Mouse (Mus musculus): ENCODE results near the gene 1700034J05Rik.
A peak's percentile ranks its signal among the peaks of the same experiment; 100 is the strongest.

1700034J05Rik gene

DNA sequence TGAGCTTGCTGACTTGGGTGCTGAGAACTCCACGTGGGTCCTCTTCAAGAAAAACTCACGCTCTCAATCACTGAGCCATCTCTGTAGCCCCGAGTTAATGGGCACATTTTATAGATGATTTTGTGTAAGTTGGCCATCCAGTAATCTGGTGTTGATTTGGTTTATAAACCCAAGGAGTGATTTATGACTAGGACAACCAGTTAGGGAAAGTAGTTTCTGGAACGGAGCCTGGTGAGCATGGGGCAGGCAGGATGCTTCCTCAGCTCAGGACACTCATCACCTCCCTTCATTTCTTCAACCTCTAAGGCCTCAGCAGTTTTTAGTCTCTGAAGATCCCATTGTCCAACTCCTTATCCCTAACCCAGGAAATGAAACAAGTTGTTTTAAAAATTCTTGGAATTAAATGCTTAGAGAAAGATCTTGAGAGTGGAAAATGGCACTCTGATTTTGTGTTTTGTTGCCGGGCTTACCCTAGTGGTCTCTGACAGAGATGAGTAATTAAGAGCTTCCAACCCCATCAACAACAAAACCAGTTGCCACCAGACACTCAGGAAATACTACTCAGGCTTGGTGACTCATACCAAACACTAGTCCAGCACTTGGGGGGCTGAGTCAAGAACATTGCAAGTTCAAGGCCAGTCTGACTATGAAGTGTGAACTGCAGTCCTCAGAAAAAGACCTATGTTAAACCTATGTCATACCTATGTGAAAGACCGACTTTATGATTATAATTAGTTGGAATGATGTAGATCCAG, 9.4 kb upstream of the 1700034J05Rik start:
- no peak for DNase-seq (ENCODE audit: low spot score in 2 of 2)

DNA sequence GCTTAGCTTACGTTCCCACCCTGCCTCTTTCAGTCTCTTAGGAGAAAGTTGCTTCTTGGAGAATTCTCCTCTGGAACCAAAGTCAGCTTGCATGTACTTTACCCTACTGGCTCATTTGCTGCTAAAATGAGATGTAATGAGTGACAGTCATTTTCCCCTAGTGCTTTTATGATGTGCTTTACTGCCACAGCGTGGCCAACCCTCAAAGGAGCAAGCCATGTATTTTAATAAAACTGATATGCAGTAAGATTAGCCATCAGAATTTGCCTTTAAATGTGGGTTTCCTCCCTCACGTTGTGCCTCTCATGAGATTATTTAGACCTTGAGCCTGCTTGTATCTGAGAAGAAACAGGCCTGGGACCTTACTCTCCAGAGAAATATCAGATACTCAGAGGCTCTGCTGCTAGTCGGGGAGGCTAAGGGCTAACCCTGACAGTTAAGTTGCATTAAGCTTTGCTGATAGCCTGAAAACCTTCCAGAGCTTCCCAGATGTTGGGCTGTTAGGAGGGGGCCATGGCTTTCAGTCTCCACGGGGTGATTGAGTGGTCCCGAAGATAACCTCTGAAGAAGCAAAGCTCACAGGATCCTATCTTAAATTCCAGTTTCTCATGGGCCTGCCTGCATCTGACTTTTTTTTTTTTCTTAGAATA, 7.7 kb upstream of the 1700034J05Rik start:
- peak in 1 of 2 experiments; percentile 37 for DNase-seq (ENCODE audit: low spot score in 2 of 2)

- DNase-seq (ENCODE audit: low spot score in 2 of 2): no peak
These were observed 6.7 kb upstream of the 1700034J05Rik start for GRCm38 (mm10) chr6:146960956-146961355.

- peak in 1 of 2 experiments; percentile 43 for DNase-seq (ENCODE audit: low spot score in 2 of 2)
These were observed 5.9 kb upstream of the 1700034J05Rik start for GRCm38 (mm10) chr6:146959908-146960680.

DNA sequence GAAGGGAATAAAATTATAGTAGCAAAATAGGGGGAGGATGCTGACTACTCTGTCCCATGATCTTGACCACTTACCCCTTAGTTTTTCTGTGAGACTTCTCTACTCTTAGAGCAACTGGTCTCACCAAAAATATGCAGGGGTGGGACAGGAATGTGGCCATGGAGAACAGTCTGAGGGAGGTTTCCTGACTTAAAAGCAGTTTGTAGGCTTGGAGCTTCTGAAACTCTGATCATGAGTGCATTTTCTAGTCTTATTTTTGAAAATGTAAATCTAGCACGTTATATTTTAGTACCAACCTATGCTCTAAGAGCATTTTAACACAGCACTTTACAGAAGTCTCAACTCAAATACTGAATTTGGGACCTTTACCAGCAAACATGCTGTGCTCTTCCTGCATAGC, 4.5 kb upstream of the 1700034J05Rik start:
- no peak for DNase-seq (ENCODE audit: low spot score in 2 of 2)

- DNase-seq (ENCODE audit: low spot score in 2 of 2): no peak
These were observed 2.7 kb upstream of the 1700034J05Rik start for GRCm38 (mm10) chr6:146956961-146957360.

DNA sequence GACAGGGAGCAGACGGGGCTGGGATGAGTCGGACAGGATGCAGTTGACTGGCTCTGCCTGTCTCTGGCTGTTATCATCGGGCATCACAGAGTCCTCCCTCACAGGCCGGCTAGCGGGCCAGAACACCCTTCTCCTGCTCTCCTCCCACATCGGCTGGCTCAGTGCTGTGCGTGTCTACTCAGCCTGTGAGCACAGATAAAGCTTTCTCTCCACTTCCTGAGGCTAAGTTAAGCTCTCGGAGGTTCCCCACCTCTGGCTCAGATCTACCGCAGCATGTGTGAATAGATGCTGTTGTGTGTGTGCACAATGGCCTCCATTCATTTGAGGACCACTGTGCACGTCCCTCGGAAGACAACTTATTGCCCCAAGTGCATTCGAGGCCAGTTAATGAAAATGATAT, 1.7 kb upstream of the 1700034J05Rik start:
- peak in 1 of 2 experiments; percentile 64 for DNase-seq (ENCODE audit: low spot score in 2 of 2)

DNA sequence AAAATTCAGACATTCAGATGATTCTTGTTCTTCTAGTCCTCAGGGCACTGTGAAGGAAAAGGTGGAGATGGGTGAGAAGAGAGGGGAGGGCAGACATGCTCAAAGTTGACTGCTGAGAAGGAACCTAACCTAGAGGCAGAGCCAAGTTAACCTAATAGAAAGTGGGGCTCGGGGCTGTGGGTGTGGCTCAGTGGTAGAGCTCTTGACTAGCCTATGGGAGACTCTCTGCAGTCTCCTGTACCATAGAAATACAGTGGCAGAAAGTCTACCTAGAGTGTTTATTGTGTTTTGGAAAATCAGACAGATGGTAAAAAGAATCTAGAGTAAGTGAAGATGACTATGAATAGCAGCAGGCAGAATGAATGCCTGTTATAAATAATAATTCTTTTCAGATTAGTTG, 1.3 kb upstream of the 1700034J05Rik start:
- no peak for DNase-seq (ENCODE audit: low spot score in 2 of 2)

GRCm38 (mm10) chr6:146950454-146950832, 3.8 kb downstream of the 1700034J05Rik start:
- no peak for DNase-seq (ENCODE audit: low spot score in 2 of 2)

DNA sequence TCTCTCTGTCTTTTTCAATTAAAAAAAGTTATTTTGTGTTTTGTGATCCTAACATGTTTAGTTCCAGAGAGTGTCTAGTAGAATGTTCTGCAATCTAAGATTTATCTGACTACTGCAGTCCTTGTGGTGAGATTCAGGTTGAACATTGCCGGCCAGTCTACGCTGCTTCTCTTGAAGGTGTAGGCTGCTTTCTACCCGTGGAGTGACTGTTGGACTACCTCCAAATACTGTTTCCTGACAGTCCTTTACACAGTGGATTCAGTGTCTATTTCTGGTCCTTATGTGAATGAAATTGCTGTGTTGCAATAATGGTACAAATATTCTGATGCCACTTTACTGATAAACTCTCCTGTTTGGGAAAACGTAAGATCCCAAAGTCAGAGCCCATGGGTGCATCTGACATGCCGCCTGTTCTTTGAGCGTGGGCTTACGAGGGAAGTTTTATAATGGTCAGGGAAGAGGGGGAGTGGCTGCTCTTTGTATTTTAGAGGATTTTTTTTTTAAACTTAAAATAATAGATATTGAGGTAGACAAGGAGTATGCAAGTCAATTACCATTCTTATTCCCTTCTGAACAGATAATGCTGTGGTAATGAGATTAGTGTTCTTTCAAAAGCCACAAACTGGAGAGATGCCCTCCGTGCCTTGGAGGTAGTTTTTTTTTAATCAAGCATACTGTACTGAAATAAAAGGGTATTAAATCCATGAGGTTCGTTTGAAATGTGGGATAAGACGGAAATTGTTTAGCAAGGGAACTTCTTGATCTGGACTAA, 4.4 kb downstream of the 1700034J05Rik start:
- no peak for DNase-seq (ENCODE audit: low spot score in 2 of 2)

DNA sequence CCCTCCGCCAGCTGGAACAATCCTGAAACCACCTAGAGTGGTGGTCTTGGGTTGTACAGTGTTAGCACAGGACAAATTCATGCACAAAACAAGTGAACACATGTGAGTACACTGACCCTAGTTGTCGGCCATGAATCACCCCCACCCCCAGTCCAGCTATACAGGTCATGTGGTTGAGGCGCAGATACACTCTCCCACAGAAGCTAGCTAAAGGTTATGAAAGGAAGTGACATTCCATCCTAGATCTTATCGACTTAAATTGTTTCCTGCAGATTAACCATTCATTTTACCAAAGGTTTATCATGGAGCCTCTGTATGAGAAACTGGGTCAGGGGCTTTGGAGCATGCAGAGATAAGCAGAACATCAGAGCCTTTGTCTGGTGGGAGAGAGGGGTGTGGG, 7.0 kb downstream of the 1700034J05Rik start:
- no peak for DNase-seq (ENCODE audit: low spot score in 2 of 2)

DNA sequence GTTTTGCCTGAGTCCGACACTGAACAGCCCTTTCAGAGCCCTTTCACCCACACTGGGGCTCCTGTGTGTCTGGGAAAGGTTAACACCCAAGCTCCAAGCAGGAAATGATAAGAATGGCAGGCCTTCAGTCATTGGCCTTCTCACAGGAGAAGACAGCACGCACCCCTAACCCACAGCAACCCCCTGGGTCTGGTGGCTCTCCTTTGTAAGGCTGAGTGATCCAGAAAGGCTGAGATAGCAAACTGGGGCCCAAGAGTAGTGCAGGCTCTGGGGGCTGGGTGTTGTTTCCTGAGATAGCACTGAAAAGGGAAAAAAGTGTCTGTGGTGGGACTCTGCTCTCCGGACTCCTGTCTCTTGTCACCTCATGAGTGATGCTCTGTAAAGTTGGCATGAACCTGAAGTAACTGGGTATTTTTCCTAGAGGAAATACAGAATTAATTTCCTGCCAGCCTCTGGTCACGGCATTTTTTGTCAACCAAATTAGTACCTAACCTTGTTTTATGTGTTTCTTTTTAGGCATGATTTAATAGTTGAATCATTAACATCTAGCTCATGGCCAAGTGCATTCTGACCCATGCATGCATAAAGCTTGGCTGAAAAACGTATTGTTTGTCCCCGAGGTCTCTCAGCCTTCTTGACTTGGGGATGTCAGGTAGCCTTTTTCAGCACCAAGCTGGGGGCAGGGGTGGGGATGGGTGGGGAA, 7.7 kb downstream of the 1700034J05Rik start:
- DNase-seq (ENCODE audit: low spot score in 2 of 2): no peak

DNA sequence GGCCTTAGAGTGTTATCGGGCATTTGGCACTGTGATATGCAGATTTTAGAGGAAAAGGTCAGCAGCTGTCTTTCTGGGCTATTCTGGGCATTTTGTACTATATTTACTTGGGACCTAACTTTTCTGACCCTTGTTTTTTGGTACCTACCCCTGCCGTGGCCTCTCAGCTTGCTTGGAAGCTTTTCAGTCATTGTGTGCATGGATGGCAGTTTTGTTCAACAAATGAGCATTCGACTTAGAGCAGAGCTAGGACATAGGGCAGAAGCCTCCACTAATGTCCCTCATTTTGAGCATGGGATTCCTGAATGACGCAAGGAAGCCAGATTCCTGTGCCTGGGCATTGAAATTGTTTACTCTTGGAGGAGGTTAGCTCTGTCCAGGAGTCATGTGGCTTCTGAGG, 9.4 kb downstream of the 1700034J05Rik start:
- DNase-seq (ENCODE audit: low spot score in 2 of 2): no peak

DNA sequence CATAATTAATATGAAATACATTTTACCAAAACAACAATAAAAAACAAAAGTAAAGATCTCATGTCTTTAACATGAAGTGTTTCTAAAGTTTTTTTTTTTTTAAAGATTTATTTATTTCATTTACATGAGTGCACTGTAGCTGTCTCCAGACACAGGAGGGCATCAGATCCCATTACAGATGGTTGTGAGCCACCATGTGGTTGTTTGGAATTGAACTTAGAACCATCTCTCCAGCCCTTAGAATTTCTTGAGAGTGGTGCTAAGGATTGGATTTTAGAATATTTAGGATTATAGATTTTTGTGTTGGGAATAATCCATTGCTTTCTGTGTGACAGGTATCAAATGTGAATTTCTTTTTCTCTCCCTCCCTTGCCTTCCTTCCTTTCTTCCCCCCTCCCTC, 10.2 kb downstream of the 1700034J05Rik start:
- no peak for DNase-seq (ENCODE audit: low spot score in 2 of 2)

DNA sequence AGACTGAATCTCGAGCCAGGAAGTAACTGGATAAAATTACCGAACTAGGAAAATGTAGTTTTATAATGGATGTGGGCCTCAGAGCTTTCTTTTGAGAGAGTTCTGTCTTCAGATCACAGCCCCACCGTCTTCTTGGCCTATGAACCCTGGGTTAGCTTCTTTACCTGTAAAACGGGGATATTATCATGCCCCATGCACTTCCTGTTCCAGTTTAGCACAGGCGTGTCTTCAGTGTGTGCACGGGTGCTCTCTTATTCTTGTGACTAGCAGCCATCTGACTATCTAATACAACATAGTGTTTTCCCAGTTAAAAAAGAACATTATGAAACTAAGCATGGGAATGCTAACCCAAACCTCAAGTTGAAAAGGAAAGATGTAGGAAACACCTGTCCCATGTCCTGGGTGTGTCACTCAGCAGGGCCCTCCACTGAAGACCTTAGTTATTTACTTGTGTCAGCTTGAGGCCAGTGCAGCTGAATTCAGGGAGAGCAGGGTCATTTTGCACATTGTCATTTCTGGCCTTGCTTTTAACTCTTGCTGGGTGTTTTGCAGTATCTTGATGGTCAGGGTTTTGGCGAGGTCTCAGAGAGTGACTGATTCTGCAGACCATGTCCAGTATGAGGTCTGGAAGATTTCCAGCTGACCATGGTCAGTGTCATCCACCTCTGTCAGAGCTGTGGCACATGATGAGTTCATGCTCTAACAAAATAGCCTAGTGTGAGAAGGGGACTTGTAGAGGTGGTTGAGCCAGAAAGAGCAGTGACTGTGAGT, 12.5 kb downstream of the 1700034J05Rik start:
- no peak for DNase-seq (ENCODE audit: low spot score in 2 of 2)

- no peak for DNase-seq (ENCODE audit: low spot score in 2 of 2)
These were observed 15.2 kb downstream of the 1700034J05Rik start for GRCm38 (mm10) chr6:146939026-146939425.

DNA sequence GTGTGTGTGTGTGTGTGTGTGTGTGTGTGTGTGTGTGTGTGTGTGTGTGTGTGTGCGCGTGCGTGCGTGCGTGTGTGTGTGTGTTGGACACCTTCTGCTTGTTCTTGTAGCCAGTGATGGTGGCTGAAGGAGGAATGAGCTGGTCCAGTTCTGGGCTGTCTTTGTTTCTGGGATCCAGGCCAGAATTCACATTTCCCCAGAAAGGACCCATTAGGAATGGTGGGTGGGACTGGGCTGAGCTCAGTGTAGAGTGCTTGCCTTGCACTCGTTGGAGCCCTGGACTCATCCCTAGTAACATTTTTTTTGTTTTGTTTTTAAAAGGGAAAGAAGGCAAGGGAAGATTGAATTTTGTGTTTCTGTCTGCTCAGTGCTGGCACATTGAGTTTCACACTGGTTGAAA, 18.3 kb downstream of the 1700034J05Rik start:
- DNase-seq (ENCODE audit: low spot score in 2 of 2): no peak

GRCm38 (mm10) chr6:146933123-146933522, 21.1 kb downstream of the 1700034J05Rik start:
- no peak for DNase-seq (ENCODE audit: low spot score in 2 of 2)

- no peak for DNase-seq (ENCODE audit: low spot score in 2 of 2)
These were observed 25.2 kb downstream of the 1700034J05Rik start for GRCm38 (mm10) chr6:146929031-146929430.

GRCm38 (mm10) chr6:146928108-146928507, 26.1 kb downstream of the 1700034J05Rik start:
- DNase-seq (ENCODE audit: low spot score in 2 of 2): no peak
